Mouse (Mus musculus): ENCODE measurements at regions not wholly inside any gene's neighbourhood (a gene's known extent, or its start where the extent isn't known, plus 50 kb on each side); places are given as distances from the start of the nearest gene placed in this dataset.

- H3K36me3 ChIP-seq (ENCODE audit: control insufficient read depth, insufficient read depth), result no peaks in the 10 kb centered on the region
- no peaks in the 10 kb centered on the region for H3K4me1 ChIP-seq (replicated peaks; ENCODE audit: control insufficient read depth, insufficient read depth, low read length)
- H3K4me2 ChIP-seq (replicated peaks; ENCODE audit: low read depth), result no peak overlapping the region
- no peak for TF ChIP-seq CTCF (IDR thresholded peaks at IDR 0.05; ENCODE audit: low read depth)
- H3K9me3 ChIP-seq (ENCODE audit: control insufficient read depth), result no peaks in the 10 kb centered on the region
- 74% methylated on average over 12 of the region's 12 CpGs for WGBS
- no peak overlapping the region for H3K9ac ChIP-seq (ENCODE audit: low read depth, low read length)
- no peak overlapping the region for H3K4me3 ChIP-seq (ENCODE audit: low read depth, low read length)
- H3K27ac ChIP-seq (ENCODE audit: low read depth, low read length), result no peak overlapping the region
- no peak for ATAC-seq
- H3K27me3 ChIP-seq (replicated peaks; ENCODE audit: control insufficient read depth, insufficient read depth, low read length), result no peaks in the 10 kb centered on the region
Measured at GRCm38 (mm10) chr2:106256012-106256411, 252.7 kb upstream of the Dnajc24 start.

GRCm38 (mm10) chr2:106234358-106234757 lies 231.0 kb upstream of the Dnajc24 start:
- WGBS, result 69% methylated on average over 4 of the region's 4 CpGs
- ATAC-seq, result no peak

GRCm38 (mm10) chr2:106231136-106231535 lies 227.8 kb upstream of the Dnajc24 start:
- 84% methylated on average over 5 of the region's 5 CpGs for WGBS
- Histone ChIP-seq H3K27ac (ENCODE audit: low read depth, low read length) (no peak overlapping the region), H3K27me3 (replicated peaks; ENCODE audit: control insufficient read depth, insufficient read depth, low read length) (no peaks in the 10 kb centered on the region), H3K4me3 (ENCODE audit: low read depth, low read length) (no peak overlapping the region), H3K9me3 (ENCODE audit: control insufficient read depth) (no peaks in the 10 kb centered on the region), H3K36me3 (ENCODE audit: control insufficient read depth, insufficient read depth) (no peaks in the 10 kb centered on the region), H3K4me1 (replicated peaks; ENCODE audit: control insufficient read depth, insufficient read depth, low read length) (no peaks in the 10 kb centered on the region), H3K9ac (ENCODE audit: low read depth, low read length) (no peak overlapping the region), H3K4me2 (replicated peaks; ENCODE audit: low read depth) (no peak overlapping the region)
- TF ChIP-seq CTCF (IDR thresholded peaks at IDR 0.05; ENCODE audit: low read depth), result no peak
- ATAC-seq, result no peak

More at GRCm38 (mm10) chr2:106234358-106234757, 231.0 kb upstream of the Dnajc24 start:
- no peaks in the 10 kb centered on the region for H3K36me3 ChIP-seq (ENCODE audit: control insufficient read depth, insufficient read depth)
- no peak for TF ChIP-seq CTCF (IDR thresholded peaks at IDR 0.05; ENCODE audit: low read depth)
- no peak overlapping the region for H3K4me2 ChIP-seq (replicated peaks; ENCODE audit: low read depth)
- no peaks in the 10 kb centered on the region for H3K9me3 ChIP-seq (ENCODE audit: control insufficient read depth)
- H3K4me3 ChIP-seq (ENCODE audit: low read depth, low read length), result no peak overlapping the region
- H3K27ac ChIP-seq (ENCODE audit: low read depth, low read length), result no peak overlapping the region
- no peaks in the 10 kb centered on the region for H3K4me1 ChIP-seq (replicated peaks; ENCODE audit: control insufficient read depth, insufficient read depth, low read length)
- no peak overlapping the region for H3K9ac ChIP-seq (ENCODE audit: low read depth, low read length)
- no peaks in the 10 kb centered on the region for H3K27me3 ChIP-seq (replicated peaks; ENCODE audit: control insufficient read depth, insufficient read depth, low read length)

- H3K9me3 ChIP-seq (ENCODE audit: control insufficient read depth), result no peaks in the 10 kb centered on the region
- H3K4me3 ChIP-seq (ENCODE audit: low read depth, low read length), result no peak overlapping the region
- H3K4me2 ChIP-seq (replicated peaks; ENCODE audit: low read depth), result no peak overlapping the region
- WGBS, result 71% methylated on average over 3 of the region's 3 CpGs
- no peaks in the 10 kb centered on the region for H3K4me1 ChIP-seq (replicated peaks; ENCODE audit: control insufficient read depth, insufficient read depth, low read length)
- H3K36me3 ChIP-seq (ENCODE audit: control insufficient read depth, insufficient read depth), result no peaks in the 10 kb centered on the region
- H3K27me3 ChIP-seq (replicated peaks; ENCODE audit: control insufficient read depth, insufficient read depth, low read length), result no peaks in the 10 kb centered on the region
- ATAC-seq, result no peak
- no peak for TF ChIP-seq CTCF (IDR thresholded peaks at IDR 0.05; ENCODE audit: low read depth)
- H3K27ac ChIP-seq (ENCODE audit: low read depth, low read length), result no peak overlapping the region
- no peak overlapping the region for H3K9ac ChIP-seq (ENCODE audit: low read depth, low read length)
Measured at GRCm38 (mm10) chr2:106230021-106230420, 226.7 kb upstream of the Dnajc24 start.

- no peaks in the 10 kb centered on the region for H3K27me3 ChIP-seq (replicated peaks; ENCODE audit: control insufficient read depth, insufficient read depth, low read length)
- H3K9me3 ChIP-seq (ENCODE audit: control insufficient read depth), result no peaks in the 10 kb centered on the region
- WGBS, result 65% methylated on average over 1 of the region's 1 CpGs
- H3K4me3 ChIP-seq (ENCODE audit: low read depth, low read length), result no peak overlapping the region
- no peak overlapping the region for H3K9ac ChIP-seq (ENCODE audit: low read depth, low read length)
- no peaks in the 10 kb centered on the region for H3K4me1 ChIP-seq (replicated peaks; ENCODE audit: control insufficient read depth, insufficient read depth, low read length)
- H3K27ac ChIP-seq (ENCODE audit: low read depth, low read length), result no peak overlapping the region
- H3K36me3 ChIP-seq (ENCODE audit: control insufficient read depth, insufficient read depth), result no peaks in the 10 kb centered on the region
- no peak for TF ChIP-seq CTCF (IDR thresholded peaks at IDR 0.05; ENCODE audit: low read depth)
- ATAC-seq, result no peak
- H3K4me2 ChIP-seq (replicated peaks; ENCODE audit: low read depth), result no peak overlapping the region
Measured at GRCm38 (mm10) chr2:106228249-106228648, 224.9 kb upstream of the Dnajc24 start.

GRCm38 (mm10) chr2:106216169-106216568 lies 212.8 kb upstream of the Dnajc24 start:
- no peak overlapping the region for H3K9ac ChIP-seq (ENCODE audit: low read depth, low read length)
- no peak overlapping the region for H3K4me2 ChIP-seq (replicated peaks; ENCODE audit: low read depth)
- H3K36me3 ChIP-seq (ENCODE audit: control insufficient read depth, insufficient read depth), result no peaks in the 10 kb centered on the region
- no peak overlapping the region for H3K27ac ChIP-seq (ENCODE audit: low read depth, low read length)
- no peaks in the 10 kb centered on the region for H3K27me3 ChIP-seq (replicated peaks; ENCODE audit: control insufficient read depth, insufficient read depth, low read length)
- no peaks in the 10 kb centered on the region for H3K9me3 ChIP-seq (ENCODE audit: control insufficient read depth)
- 70% methylated on average over 3 of the region's 3 CpGs for WGBS
- H3K4me3 ChIP-seq (ENCODE audit: low read depth, low read length), result no peak overlapping the region
- no peak for TF ChIP-seq CTCF (IDR thresholded peaks at IDR 0.05; ENCODE audit: low read depth)
- no peaks in the 10 kb centered on the region for H3K4me1 ChIP-seq (replicated peaks; ENCODE audit: control insufficient read depth, insufficient read depth, low read length)
- no peak for ATAC-seq

GRCm38 (mm10) chr2:106213740-106214139 lies 210.4 kb upstream of the Dnajc24 start:
- no peak for ATAC-seq
- Histone ChIP-seq H3K27me3 (replicated peaks; ENCODE audit: control insufficient read depth, insufficient read depth, low read length) (no peaks in the 10 kb centered on the region), H3K9me3 (ENCODE audit: control insufficient read depth) (no peaks in the 10 kb centered on the region), H3K4me1 (replicated peaks; ENCODE audit: control insufficient read depth, insufficient read depth, low read length) (no peaks in the 10 kb centered on the region), H3K36me3 (ENCODE audit: control insufficient read depth, insufficient read depth) (no peaks in the 10 kb centered on the region), H3K4me3 (ENCODE audit: low read depth, low read length) (no peak overlapping the region), H3K9ac (ENCODE audit: low read depth, low read length) (no peak overlapping the region), H3K27ac (ENCODE audit: low read depth, low read length) (no peak overlapping the region), H3K4me2 (replicated peaks; ENCODE audit: low read depth) (no peak overlapping the region)
- WGBS, result 84% methylated on average over 4 of the region's 4 CpGs
- no peak for TF ChIP-seq CTCF (IDR thresholded peaks at IDR 0.05; ENCODE audit: low read depth)

All from intestine, postnatal 0 days (tissue).